Mouse (Mus musculus): ENCODE results near the gene Btbd10. TPM values are rescaled to one million over a fixed set of nuclear protein-coding genes. Genes with fewer than 3 reads are reported as not detected.

Btbd10 gene
- polyA plus RNA-seq (2012; rRNA removed), result 61.5 and 70.6 TPM in 2 replicates

DNA sequence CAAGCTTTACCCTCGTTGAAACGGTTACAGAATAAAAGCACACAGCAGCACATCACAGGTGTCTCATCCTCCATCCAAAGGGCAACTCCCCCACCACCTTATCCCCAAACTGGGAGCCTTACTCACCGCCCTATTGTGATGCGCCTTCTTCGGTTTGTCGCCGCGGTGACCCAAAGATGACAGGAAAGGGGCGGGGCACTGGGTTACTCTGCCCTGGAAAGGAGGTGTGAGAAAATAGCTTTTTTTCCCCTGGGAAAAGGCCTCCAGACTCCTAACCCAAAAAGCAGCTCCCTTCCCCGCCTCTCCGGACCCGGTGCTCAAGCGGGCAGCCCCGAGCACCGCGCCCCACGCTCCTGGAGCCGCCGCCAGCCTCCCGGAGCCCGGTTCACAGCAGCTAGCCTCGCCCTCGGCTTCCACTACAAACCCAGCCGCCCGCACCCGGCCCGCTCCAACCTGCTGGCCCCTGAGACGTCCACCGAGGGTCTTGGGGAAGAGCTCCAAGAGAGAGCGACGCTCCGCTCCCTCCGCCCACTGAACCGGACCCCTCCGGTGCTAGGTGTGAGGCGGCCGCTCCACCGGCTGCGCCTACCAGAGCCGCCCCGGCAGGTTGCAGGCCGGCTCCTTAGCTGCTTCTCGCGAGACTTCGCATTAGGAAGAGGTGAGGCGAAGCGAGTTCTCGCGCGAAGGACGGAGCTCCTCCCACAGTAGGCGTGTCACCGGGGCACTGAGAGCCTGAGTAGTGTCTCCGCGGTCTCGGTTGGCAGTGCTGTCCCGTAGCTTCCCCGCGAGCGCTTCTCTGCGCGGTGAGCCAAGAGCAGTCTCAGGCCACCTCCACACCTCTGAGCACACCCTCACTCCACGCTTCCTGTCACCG is at the start of gene Btbd10:
TSS of gene Btbd10 (minus strand) at position 647 of the 874 bp plus-strand sequence.
- DNase-seq (ENCODE audit: extremely low spot score in 1 of 2, low spot score in 1 of 2), result peak; percentile 94 to 98

DNA sequence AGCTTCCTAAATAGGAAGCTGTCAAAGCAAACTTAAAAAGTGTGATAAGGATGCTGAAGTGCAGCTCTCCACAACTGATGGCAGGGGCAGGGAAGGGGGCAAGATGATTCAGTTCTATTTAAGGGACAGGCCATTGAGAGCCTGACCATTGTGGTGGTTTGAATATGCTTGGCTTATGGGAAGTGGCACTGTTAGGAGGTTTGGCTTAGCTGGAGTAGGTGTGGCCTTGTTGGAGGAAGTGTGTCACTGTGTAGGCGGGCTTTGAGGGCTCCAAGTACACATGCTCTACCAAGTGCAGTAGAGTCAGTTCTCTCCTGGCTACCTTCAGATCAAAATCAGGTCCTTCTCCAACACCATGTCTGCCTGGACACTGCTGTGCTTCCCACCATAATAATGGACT is 47.3 kb upstream of the Btbd10 start:
- no peak for DNase-seq (ENCODE audit: extremely low spot score in 1 of 2, low spot score in 1 of 2)

DNA sequence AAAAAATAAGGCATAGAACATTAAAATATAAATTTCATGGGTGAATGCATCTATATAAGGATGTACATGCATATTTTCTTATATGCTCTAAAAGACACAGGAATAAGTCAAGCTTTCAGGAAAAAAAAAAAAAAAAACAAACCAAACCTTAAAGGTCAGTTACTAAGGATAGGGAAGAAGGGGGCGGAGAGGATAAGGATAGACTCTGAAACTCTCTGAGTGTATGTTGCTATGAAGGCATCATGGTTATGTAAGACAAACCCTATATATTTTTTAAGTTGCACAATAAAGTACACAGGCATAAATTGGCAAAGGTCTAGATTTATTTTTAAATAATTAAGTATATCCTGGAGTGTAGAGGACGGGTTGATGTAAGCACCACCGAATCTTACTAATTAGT is 46.1 kb upstream of the Btbd10 start:
- DNase-seq (ENCODE audit: extremely low spot score in 1 of 2, low spot score in 1 of 2), result peak in 1 of 2 experiments; percentile 7

DNA sequence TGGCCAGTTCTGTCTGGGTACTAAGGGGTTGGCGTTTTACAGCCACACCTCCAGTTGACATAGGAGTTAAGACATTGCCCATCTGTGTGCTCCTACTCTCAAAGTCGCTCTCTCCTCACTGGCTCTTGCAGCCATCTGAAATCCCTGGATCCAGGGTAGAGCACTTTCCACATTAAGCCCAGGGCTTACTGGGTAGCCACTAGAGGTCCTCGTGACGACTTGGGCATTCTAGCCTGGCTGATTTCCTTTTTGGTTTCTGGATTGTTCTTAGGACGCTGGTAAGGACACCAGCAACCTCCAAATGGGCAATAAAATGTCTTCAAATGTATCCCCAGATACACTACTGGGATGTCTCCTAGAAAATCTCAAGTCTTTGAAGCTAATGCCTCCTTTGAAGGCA is 39.5 kb upstream of the Btbd10 start:
- no peak for DNase-seq (ENCODE audit: extremely low spot score in 1 of 2, low spot score in 1 of 2)

DNA sequence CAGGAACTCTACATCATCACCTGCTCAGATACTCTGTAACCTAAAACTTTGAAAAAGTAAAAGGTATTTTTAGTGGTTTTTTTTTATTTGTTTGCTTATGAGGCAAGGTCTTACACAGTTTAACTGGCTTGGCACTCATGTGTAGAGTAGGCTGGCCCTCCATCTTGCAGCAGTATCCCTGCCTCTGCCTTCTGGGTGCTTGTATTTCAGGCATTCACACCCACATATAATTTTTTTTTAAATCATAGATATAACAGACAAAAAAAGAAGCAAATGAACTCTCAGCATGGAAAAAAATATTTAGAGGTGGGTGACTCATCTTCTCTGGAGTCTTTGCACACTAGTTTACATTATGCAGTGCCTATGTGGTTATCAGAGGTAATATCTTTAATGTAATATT is 28.9 kb upstream of the Btbd10 start:
- DNase-seq (ENCODE audit: extremely low spot score in 1 of 2, low spot score in 1 of 2), result peak; percentile 35 to 49

DNA sequence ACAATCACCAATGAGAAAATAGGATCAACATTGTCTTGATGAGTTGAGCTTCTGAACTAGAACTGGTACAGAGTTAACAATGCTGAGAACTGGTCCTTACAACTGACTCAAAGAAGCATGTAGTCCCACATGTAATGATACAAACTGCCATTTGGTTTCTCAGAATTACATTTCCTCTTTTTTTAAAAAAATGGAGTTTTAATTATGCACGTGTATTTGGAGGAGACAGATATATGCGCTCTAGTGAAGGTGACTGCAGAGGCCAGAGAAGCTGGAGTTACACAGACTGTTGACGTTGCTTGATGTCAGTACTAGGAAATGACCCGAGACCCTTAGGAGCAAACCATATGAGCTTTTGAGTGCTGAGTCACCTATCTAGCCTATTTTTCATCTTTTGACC is 27.5 kb upstream of the Btbd10 start:
- DNase-seq (ENCODE audit: extremely low spot score in 1 of 2, low spot score in 1 of 2), result no peak

DNA sequence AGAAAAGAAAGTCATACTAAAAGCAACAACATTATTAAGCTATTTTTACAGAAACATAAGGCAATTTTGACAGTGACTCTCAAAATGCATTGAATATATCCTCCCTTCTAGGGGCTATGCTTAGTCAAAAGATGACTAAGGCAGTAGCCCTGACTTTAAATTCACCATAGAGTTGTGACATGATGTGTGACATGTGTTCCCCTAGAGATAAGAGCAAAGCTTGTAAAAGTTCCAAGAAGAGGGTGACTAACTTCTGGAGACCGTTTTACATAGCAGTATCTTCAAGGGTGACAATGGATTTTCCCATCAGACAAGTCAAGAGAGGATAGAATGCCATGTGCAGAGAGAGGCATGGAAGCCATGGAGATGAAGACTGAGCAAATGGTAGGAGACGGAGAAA is 22.4 kb upstream of the Btbd10 start:
- no peak for DNase-seq (ENCODE audit: extremely low spot score in 1 of 2, low spot score in 1 of 2)

DNA sequence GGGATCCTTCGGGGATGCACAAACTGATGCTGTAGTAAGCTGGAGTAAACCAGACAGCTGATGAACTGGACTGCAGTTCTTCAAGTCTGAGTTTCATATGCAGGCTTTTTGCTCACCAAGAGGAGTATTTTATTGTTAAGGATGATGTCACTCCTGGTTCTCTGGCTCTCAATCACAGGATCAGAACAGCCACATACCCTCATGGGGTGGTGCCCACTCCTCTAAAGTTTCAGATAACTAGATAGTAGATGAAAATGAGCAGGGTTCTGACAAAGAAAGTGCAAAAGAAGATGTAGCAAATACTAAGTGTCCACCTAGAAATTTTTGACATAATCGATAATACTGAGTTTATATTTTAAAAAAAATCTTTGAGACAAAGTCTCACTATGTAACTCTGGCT is 19.3 kb upstream of the Btbd10 start, which contains the start of gene Pth:
TSS of gene Pth (minus strand) at position 101 of the 400 bp plus-strand sequence.
- no peak for DNase-seq (ENCODE audit: extremely low spot score in 1 of 2, low spot score in 1 of 2)

DNA sequence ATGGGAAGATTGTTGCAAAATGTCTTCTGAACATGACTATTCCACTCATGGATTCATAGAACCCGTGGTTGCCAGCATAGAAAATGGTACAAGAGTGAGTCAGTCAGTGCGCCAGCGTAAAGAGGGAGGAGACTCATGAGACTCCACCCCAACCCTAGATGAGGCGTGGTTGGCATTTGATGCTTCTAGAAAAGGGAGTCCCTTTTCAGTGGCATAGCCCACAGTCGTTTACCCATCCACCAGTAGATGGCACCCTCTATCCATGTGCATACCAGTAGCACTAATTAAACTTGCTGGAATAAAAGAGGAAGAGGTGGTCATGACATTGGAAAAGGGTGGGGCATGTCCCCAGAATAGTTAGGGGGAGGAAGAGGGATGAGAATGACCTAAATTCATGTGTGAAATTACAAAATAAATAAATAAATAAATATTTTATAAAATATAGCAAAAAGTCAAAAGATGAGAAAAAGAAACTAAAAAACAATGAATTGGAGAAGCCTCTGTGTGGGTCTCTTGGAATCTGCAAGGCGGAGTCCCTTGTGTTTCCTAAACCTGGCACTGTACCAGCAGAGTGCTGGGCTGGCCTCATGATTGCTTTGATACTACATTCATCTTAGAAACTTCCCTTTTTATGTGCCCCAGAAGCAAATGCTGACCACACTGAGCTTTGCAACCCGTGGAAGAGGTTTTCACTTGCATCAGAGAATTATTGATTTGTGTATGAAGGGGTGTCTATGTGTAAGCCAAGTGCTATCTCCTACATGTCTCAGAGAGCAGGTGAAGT is 8.9 kb upstream of the Btbd10 start:
- peak; percentile 63 to 84 for DNase-seq (ENCODE audit: extremely low spot score in 1 of 2, low spot score in 1 of 2)

DNA sequence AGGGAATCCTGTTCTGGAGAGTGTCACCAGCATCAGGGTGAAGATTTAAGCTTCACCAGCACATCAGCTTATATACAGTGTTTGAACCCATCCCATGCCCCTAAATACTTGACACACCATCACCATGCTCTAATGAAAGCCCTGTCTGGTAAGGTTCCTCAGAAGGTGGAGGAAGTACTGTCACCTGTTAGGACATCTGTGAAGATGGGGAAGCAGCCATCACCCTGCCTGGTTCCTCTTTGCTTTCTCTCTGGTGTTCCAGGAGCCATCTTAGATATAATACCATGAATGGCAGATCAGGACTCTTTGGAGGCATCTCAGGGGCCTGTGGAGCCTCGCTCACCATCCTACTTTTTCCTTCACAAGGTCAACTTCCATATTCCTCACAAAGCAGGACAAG is 3.5 kb upstream of the Btbd10 start:
- DNase-seq (ENCODE audit: extremely low spot score in 1 of 2, low spot score in 1 of 2), result no peak

DNA sequence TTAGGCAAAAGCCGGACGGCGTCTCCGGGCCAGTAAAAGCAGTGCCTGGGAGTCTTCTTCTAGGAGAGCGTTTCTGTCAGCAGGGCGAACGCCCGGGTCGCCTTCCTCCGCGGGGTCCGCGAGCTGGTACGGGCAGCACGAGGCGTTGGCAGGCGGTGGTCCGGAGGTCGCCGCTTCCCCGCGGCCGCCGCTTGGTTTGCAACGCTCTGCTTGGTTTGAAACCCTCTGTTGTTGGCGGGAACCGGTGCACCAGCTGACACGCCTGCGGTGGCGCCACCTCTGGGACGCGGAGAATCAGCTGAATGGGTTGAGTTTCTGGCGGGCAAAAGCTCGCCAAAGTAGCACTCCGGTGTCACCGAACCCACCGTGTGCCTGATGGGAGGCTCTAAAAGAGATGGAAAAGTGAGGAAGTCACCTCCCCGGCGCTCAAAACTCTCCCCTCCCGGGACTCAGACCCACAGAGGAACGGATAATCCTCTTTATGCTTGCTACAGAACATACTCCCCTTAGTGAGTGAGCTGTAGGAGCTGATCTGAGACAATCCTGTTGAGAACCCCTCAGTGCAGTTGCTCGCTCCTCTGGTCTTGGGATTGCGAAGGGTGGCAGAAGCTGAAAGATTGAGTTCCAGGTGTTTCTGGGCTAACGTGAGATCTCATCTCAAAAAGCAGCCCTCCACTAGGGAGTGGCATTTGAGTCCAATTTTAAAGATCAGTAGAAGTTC is 588 bp upstream of the Btbd10 start:
- peak; percentile 46 to 72 for DNase-seq (ENCODE audit: extremely low spot score in 1 of 2, low spot score in 1 of 2)

DNA sequence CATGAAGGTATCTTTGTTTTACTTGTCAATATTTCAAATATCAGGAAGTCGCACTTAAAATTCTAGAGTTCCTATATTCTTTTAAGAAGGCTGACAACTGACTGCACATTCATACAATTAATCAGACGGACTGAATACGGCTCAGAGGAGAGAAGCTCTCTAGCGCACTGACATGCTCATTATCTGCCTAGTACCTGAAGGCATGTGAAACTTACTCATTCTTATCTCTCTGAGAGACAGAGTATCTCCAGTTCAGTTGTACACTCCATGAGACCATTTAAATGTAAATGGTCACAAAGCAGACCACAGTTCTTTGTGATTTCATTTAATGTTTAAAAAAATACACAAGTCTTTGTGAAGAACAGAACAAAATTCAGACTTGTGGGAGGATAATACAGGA is 1.8 kb downstream of the Btbd10 start:
- no peak for DNase-seq (ENCODE audit: extremely low spot score in 1 of 2, low spot score in 1 of 2)

DNA sequence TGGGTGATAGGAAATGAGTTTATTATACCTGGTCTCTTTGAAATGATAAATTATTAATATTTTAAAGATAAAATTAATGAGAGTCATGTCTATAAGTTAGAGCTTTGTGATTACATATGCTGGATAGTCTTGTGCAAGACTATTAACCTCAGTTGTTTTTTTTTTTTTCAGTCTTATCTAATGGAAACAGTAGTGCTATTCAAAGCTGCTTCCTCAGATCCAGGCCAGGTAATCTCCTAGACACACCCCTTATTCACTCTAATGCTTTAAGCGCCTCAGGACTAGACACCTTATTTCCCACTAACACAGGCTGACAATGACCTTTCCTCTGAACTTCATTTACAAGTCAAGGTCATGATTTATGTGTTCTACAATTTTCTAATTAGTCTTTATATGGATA is 20.1 kb downstream of the Btbd10 start:
- no peak for DNase-seq (ENCODE audit: extremely low spot score in 1 of 2, low spot score in 1 of 2)

DNA sequence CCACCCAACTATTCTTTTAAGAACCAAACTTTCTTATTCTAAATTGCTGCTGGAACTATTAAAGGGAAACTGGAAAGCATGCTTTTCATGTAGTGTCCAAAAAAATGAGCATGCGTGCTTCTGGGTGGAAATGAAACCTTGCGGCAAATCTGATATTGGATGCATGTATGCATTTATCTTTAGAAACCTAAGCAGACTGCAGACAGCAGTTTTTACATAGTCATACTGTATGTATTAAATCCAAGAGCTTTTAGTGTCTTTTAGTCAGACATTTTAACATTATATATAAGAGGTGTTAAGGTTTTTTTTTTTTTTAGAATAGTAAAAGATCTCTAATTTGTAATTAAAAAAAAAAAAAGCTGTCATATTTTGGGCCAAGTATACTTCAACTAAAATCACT is 21.5 kb downstream of the Btbd10 start:
- DNase-seq (ENCODE audit: extremely low spot score in 1 of 2, low spot score in 1 of 2), result no peak

DNA sequence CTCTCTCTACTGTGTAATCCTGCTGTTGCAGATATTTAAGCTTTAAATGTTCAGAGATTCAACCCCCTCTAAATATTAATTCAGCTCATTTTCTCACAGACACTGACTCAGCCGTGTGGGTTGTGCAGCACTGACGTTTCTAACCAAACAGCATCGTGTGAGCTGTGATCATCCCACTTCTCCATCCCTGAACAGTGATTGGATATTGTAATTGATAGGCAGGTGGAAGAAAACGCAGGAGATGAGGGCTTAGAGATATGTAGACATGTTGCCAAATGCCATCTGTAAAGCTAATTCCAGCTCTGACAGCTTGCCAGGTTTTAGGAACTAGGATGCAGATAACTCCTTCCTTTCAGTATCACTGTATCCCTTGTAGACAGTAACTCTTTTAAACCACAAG is 21.9 kb downstream of the Btbd10 start:
- DNase-seq (ENCODE audit: extremely low spot score in 1 of 2, low spot score in 1 of 2), result peak; percentile 89 to 92

DNA sequence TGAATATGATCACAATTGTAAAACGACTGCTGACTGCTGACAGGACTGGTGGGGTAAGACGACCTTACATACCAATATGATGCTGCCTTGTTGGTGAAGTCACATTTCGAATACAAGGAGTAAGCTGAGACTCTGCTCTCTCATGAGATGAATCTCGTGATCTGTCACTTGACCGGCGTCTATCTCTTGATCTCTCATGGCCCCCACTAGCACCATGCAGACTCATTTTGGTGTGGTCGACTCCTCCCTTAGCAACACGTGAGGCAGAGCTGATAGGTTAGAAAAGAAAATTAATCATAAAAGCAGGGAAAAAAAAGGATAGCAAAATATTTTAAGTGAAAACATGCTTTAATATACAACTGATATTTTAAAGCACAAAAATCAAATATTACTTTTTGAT is 33.9 kb downstream of the Btbd10 start:
- DNase-seq (ENCODE audit: extremely low spot score in 1 of 2, low spot score in 1 of 2), result no peak

DNA sequence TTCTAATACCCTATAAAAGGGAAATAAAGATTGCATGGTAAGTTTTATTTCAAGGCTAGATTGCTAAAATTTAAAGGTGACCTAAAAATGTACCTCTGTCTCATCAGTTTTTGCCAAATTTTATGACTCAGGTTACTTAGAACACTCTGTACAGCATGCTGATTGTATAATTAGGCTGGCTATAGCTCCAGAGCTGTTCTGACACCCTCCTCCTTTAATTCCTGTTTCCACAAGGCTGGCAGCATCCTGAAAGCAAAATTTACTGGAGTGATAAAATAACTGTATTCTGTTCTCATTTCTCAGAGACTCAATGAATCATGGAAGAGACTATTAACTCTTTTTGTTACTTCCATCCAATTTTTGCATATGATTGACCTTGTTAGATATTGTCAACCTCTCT is 35.2 kb downstream of the Btbd10 start:
- DNase-seq (ENCODE audit: extremely low spot score in 1 of 2, low spot score in 1 of 2), result peak; percentile 52 to 62

DNA sequence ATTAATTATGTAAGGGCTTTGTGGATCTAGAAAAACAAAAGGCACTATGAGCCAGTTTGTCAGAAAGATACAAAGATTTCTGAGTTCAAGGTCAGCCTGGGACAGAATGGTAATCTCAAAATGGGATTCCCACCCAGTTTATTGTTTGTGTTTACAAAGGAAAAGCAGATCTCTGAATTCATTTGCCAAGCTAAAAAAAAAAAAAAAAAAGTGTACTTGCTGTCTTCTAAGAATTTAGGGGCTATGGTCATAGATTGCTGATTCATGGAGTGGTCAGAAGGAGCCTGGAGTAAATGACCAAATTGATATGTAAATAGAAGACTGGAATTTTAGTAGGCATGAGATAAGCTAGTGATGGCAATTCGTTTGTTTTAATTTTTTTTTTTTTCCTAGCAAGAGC is 49.1 kb downstream of the Btbd10 start:
- DNase-seq (ENCODE audit: extremely low spot score in 1 of 2, low spot score in 1 of 2), result no peak

DNA sequence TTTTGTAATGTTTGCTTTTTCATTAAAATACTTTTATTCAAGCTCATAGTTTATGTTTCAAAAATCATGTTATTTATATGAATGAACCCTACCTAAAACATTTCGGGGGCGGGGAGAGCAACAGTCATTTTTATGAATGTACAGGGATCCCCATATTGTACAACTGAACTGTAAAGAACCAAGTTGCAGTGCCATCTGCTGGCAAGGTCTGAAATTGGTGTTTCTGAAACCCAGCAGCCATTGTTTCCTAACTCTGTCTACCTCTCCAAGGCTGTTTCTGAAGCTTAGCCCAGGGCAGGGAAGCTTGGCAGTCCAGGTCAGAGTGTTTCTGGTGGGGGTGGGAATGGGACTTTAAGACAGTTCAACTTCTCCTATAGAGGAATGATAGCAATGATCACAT is 57.4 kb downstream of the Btbd10 start:
- peak; percentile 54 to 88 for DNase-seq (ENCODE audit: extremely low spot score in 1 of 2, low spot score in 1 of 2)

DNA sequence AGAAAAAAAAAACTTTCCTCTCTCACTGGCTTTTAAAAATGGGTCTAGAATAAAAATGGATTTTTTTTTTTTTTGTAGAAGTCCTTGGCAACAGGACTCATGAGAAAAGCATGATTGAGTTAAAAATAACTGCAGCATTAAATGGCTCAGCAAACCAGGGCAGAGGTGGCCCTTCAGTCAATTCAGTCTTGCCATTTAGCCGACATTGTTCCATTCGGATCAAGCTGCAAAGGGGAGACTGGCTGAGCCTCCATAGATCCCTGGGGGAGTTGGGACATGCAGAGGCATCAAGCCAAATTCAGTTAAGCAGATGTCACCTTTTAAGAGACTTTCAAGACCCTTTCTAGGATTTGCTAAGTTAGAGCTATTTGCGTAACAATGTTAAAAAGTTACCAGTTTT is 59.1 kb downstream of the Btbd10 start:
- no peak for DNase-seq (ENCODE audit: extremely low spot score in 1 of 2, low spot score in 1 of 2)

DNA sequence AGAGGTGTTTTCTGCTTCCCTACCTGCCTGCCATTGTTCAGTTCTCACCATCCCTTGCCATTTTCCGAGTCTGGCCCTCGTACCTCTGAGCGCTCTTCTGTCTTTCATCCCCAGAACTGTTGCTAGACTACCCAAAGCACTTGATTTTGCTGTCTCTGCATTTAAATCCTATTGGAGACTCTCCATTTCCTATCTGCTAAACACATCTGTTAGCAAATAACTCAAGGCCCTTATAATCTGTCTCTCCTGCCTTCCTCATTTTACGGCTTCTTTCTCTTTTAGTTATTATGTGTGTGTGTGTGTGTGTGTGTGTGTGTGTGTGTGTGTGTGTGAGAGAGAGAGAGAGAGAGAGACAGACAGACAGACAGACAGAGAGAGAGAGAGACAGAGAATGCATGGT is 71.4 kb downstream of the Btbd10 start:
- no peak for DNase-seq (ENCODE audit: extremely low spot score in 1 of 2, low spot score in 1 of 2)

All from frontal cortex, adult 2 months (tissue).